Mouse (Mus musculus) midbrain, embryonic 14.5 days (tissue): ENCODE data around the gene Gca. TPM values are rescaled to one million over a fixed set of nuclear protein-coding genes. Genes with fewer than 3 reads are reported as not detected.

Experiments used
- ATAC-seq: fragments of 200-750 bp; cut with Nextera tagmentation; 2 replicates; pipeline ENCODE4 v1.8.0; 2017; ENCODE audit warnings: moderate number of reproducible peaks, moderate library complexity; ENCODE audit not compliant: low FRiP score, low TSS enrichment
- DNase-seq: peaks from one replicate; pipeline ENCODE4 v3.0.0-alpha.2; 2015
- H3K27ac ChIP-seq: fragments of 300-500 bp; sonication (generic); replicated peaks from 2 replicates; pipeline ENCODE4 v1.5.1; 2014; ENCODE audit warnings: mild to moderate bottlenecking, low read depth, low read length, moderate library complexity
- H3K27me3 ChIP-seq: fragments of 300-500 bp; sonication (generic); 2 replicates; pipeline ENCODE4 v1.6.1; 2014; ENCODE audit warnings: low read length, control low read depth, mixed read lengths; ENCODE audit not compliant: control insufficient read depth, insufficient read depth
- H3K36me3 ChIP-seq: fragments of 300-500 bp; sonication (generic); 2 replicates; pipeline ENCODE4 v1.6.1; 2014; ENCODE audit warnings: low read length, control low read depth; ENCODE audit not compliant: control insufficient read depth, insufficient read depth
- H3K4me1 ChIP-seq: fragments of 300-500 bp; sonication (generic); 2 replicates; pipeline ENCODE4 v1.6.1; 2014; ENCODE audit warnings: mild to moderate bottlenecking, antibody characterized with exemption, low read length, control low read depth; ENCODE audit not compliant: control insufficient read depth, insufficient read depth
- H3K4me2 ChIP-seq: fragments of 300-500 bp; sonication (generic); 2 replicates; pipeline ENCODE4 v1.6.1; 2014; ENCODE audit warnings: mild to moderate bottlenecking, low read length, moderate library complexity
- H3K4me3 ChIP-seq: fragments of 300-500 bp; sonication (generic); replicated peaks from 2 replicates; pipeline ENCODE4 v1.5.1; 2014; ENCODE audit warnings: low read depth, low read length
- H3K9ac ChIP-seq: fragments of 300-500 bp; sonication (generic); replicated peaks from 2 replicates; pipeline ENCODE4 v1.6.1; 2014; ENCODE audit warnings: mild to moderate bottlenecking, low read length, moderate library complexity
- H3K9me3 ChIP-seq: fragments of 300-500 bp; sonication (generic); 2 replicates; pipeline ENCODE4 v1.6.1; 2016; ENCODE audit warnings: low read length, control low read depth, mixed read lengths; ENCODE audit not compliant: control insufficient read depth
- WGBS: fragments of 180-500 bp; shearing (Covaris S2); extraction: QIAGEN DNeasy Blood & Tissue Kit; methylation state at CpG from one replicate; pipeline ENCODE4 v1.1.7; 2014; 5-methylcytosine and 5-hydroxymethylcytosine counted together
- polyA plus RNA-seq: library from polyadenylated mRNA; unstranded; fragments of >200 nt; fragmentation: Nextera tagmentation; extraction: Ambion mirVana; gene quantifications from 2 replicates; pipeline ENCODE4 v1.2.1, GENCODE M21; 2014

Gene Gca
- polyA plus RNA-seq = 4.0 and 4.3 TPM in 2 replicates

DNA sequence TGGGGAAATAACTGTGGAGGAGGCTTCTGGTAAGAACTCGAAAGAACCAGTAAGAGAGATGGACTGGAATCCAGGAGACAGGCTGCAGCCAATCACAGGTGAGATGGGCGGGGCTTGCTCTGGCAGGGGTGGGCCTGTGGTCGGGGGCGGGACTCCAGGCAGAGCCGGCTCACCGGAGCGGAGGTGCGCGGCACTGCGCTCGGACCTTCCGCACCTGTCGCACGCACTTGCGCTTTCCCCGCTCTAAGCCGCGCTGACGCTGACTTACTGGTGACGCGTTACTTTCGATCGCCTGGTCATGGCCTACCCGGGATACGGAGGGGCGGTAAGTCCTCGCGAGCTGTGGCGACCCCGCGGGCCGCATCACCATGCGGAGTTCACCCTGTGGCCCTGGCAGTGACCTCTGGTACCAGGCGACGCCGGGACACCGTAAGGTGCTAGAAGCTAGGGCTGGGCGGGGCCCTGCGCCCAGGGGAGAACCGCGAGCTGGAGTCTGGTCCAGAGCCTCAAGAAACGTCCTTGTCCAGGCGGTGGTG is at the start of gene Gca:
TSS of gene Gca (plus strand) at position 151 of the 536 bp plus-strand sequence.
- Histone ChIP-seq H3K36me3 (no peaks in the 10 kb centered on the region), H3K27ac (no peak within 1 kb of the TSS), H3K4me1 (peaks cover 3% of the 10 kb centered on the region; the same call in 1 of the 2 replicates), H3K4me2 (peak within 1 kb of the TSS; percentile 92), H3K9me3 (no peaks in the 10 kb centered on the region), H3K27me3 (no peaks in the 10 kb centered on the region), H3K9ac (peak within 1 kb of the TSS; percentile 51), H3K4me3 (peak within 1 kb of the TSS; percentile 64)
- ATAC-seq (peak; percentile 96), DNase-seq (peak; percentile 88)
- under 1% methylated on average over 42 of the region's 43 CpGs for WGBS

GRCm38 (mm10) chr2:62618934-62619341 is 45.1 kb upstream of the Gca start:
- H3K9ac ChIP-seq = no peak overlapping the region
- H3K27ac ChIP-seq = no peak overlapping the region
- no peak overlapping the region for H3K4me2 ChIP-seq
- no peaks in the 10 kb centered on the region for H3K36me3 ChIP-seq
- H3K27me3 ChIP-seq = no peaks in the 10 kb centered on the region
- H3K9me3 ChIP-seq = no peaks in the 10 kb centered on the region
- DNase-seq = no peak
- WGBS = 87% methylated on average over 7 of the region's 7 CpGs
- ATAC-seq = no peak
- no peak overlapping the region for H3K4me3 ChIP-seq
- H3K4me1 ChIP-seq = no peaks in the 10 kb centered on the region

DNA sequence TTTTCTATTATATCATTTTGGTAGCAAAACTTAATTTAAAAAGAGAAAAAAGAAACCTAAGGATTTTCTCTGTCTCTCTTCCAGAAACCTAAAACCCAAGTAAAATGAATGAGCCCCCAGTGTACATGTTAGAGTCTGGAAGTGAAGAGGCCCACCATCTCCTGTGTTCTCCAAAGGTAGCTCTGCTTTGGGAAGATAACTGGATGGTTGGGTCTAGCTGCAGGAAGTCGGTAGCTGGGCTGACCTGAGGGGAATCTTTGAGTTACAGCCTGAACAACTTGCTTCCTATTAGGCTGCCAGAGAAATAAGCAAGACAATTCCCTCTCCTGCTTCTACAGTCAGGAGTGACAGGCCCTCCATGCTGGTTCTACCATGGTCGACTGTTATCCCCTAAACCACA is 44.4 kb upstream of the Gca start:
- Histone ChIP-seq H3K9ac (no peak overlapping the region), H3K9me3 (no peaks in the 10 kb centered on the region), H3K4me3 (no peak overlapping the region), H3K4me1 (no peaks in the 10 kb centered on the region), H3K36me3 (no peaks in the 10 kb centered on the region), H3K4me2 (no peak overlapping the region), H3K27ac (no peak overlapping the region), H3K27me3 (no peaks in the 10 kb centered on the region)
- DNase-seq (no peak), ATAC-seq (no peak)
- 54% methylated on average over 2 of the region's 2 CpGs for WGBS

- DNase-seq (no peak), ATAC-seq (no peak)
- no peak overlapping the region for H3K4me2 ChIP-seq
- no peaks in the 10 kb centered on the region for H3K9me3 ChIP-seq
- H3K4me3 ChIP-seq = no peak overlapping the region
- no peak overlapping the region for H3K27ac ChIP-seq
- no peaks in the 10 kb centered on the region for H3K36me3 ChIP-seq
- H3K9ac ChIP-seq = no peak overlapping the region
- H3K27me3 ChIP-seq = no peaks in the 10 kb centered on the region
- no peaks in the 10 kb centered on the region for H3K4me1 ChIP-seq
- WGBS = 90% methylated on average over 8 of the region's 8 CpGs
These were observed 41.1 kb upstream of the Gca start for GRCm38 (mm10) chr2:62623024-62623441.

DNA sequence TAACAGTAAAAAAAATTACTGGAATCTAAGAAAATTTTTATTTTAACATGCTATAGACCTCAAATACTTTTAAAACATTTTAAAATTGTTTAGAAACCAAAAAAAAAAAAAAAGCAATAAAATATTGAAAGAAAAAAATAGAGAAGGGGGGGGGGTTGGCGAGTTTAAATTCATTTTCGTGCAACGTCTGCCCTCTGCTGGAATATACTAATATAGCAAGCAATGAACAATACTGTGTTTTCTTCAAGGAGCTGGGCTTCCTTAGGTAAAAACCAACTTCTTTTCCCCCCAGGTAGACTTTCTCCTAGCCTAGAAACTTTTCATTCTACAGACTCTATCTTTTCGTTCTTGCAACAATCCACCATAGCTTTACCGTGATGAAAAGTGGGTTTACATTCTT is 36.4 kb upstream of the Gca start:
- ATAC-seq = no peak
- Histone ChIP-seq H3K4me2 (no peak overlapping the region), H3K9ac (no peak overlapping the region), H3K27ac (no peak overlapping the region), H3K36me3 (no peaks in the 10 kb centered on the region), H3K4me1 (no peaks in the 10 kb centered on the region), H3K4me3 (no peak overlapping the region), H3K27me3 (no peaks in the 10 kb centered on the region), H3K9me3 (no peaks in the 10 kb centered on the region)
- DNase-seq = peak; percentile 81
- WGBS = 14% methylated on average over 5 of the region's 5 CpGs

DNA sequence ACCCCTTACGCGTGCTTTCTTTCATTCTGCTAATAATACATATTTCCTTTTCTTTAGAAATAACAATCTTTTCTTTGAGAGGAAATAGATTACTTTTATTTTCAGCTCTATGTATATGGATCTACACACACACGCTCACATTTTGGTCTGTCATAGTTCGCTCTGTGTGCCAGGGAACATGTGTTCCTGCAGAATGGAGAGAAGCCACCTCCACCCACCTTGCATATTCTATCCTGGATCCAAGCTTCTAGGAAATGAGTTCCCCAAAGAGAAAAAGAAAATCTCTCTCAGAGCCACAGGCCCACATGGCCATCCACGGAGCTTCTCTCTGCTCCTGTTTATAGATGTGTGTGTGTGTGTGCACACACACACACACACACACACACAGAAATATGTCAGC is 35.7 kb upstream of the Gca start:
- Histone ChIP-seq H3K9ac (no peak overlapping the region), H3K4me1 (no peaks in the 10 kb centered on the region), H3K4me2 (no peak overlapping the region), H3K27ac (no peak overlapping the region), H3K27me3 (no peaks in the 10 kb centered on the region), H3K9me3 (no peaks in the 10 kb centered on the region), H3K36me3 (no peaks in the 10 kb centered on the region), H3K4me3 (no peak overlapping the region)
- 91% methylated on average over 5 of the region's 5 CpGs for WGBS
- ATAC-seq = no peak
- no peak for DNase-seq

GRCm38 (mm10) chr2:62630446-62630845 is 33.6 kb upstream of the Gca start:
- peak; percentile 89 for DNase-seq

GRCm38 (mm10) chr2:62639869-62640268 is 24.2 kb upstream of the Gca start:
- 93% methylated on average over 2 of the region's 2 CpGs for WGBS
- ATAC-seq (no peak), DNase-seq (no peak)
- Histone ChIP-seq H3K9me3 (no peaks in the 10 kb centered on the region), H3K36me3 (no peaks in the 10 kb centered on the region), H3K27ac (no peak overlapping the region), H3K4me3 (no peak overlapping the region), H3K9ac (no peak overlapping the region), H3K4me2 (no peak overlapping the region), H3K27me3 (no peaks in the 10 kb centered on the region), H3K4me1 (no peaks in the 10 kb centered on the region)

More at GRCm38 (mm10) chr2:62630446-62630845, 33.6 kb upstream of the Gca start:
- H3K9me3 ChIP-seq = no peaks in the 10 kb centered on the region
- no peak overlapping the region for H3K9ac ChIP-seq
- H3K27ac ChIP-seq = no peak overlapping the region
- 25% methylated on average over 6 of the region's 6 CpGs for WGBS
- no peak overlapping the region for H3K4me3 ChIP-seq
- H3K4me2 ChIP-seq = no peak overlapping the region
- no peak for ATAC-seq
- no peaks in the 10 kb centered on the region for H3K27me3 ChIP-seq
- H3K36me3 ChIP-seq = no peaks in the 10 kb centered on the region
- H3K4me1 ChIP-seq = no peaks in the 10 kb centered on the region
